Mouse (Mus musculus) intestine, embryonic 15.5 days (tissue): ENCODE measurements around the gene Fbxl8. TPM values are rescaled to one million over a fixed set of nuclear protein-coding genes. Genes with fewer than 3 reads are reported as not detected.

ENCODE experiments used
- ATAC-seq: fragments of 200-750 bp; cut with Nextera tagmentation; 2 replicates; pipeline ENCODE4 v1.8.0; 2017; ENCODE audit warnings: moderate TSS enrichment, moderate library complexity
- H3K27ac ChIP-seq: fragments of 300-500 bp; sonication (generic); 2 replicates; pipeline ENCODE4 v1.5.1; 2015; ENCODE audit warnings: mild to moderate bottlenecking, inconsistent platforms
- H3K27me3 ChIP-seq: fragments of 300-500 bp; sonication (generic); replicated peaks from 2 replicates; pipeline ENCODE4 v1.6.1; 2015; ENCODE audit warnings: inconsistent platforms
- H3K36me3 ChIP-seq: fragments of 300-500 bp; sonication (generic); 2 replicates; pipeline ENCODE4 v1.6.1; 2015; ENCODE audit warnings: inconsistent platforms
- H3K4me1 ChIP-seq: fragments of 300-500 bp; sonication (generic); replicated peaks from 2 replicates; pipeline ENCODE4 v1.6.1; 2015; ENCODE audit warnings: inconsistent platforms
- H3K4me2 ChIP-seq: fragments of 300-500 bp; sonication (generic); replicated peaks from 2 replicates; pipeline ENCODE4 v1.6.1; 2015; ENCODE audit warnings: mild to moderate bottlenecking, inconsistent platforms
- H3K4me3 ChIP-seq: fragments of 300-500 bp; sonication (generic); replicated peaks from 2 replicates; pipeline ENCODE4 v1.5.1; 2015; ENCODE audit warnings: inconsistent platforms
- H3K9ac ChIP-seq: fragments of 300-500 bp; sonication (generic); 2 replicates; pipeline ENCODE4 v1.6.1; 2015; ENCODE audit warnings: inconsistent platforms
- H3K9me3 ChIP-seq: fragments of 300-500 bp; sonication (generic); 2 replicates; pipeline ENCODE4 v1.6.1; 2016; ENCODE audit warnings: inconsistent platforms
- WGBS: fragments of 180-500 bp; shearing (Covaris S2); methylation state at CpG from one replicate; pipeline ENCODE4 v1.1.7; 2015; 5-methylcytosine and 5-hydroxymethylcytosine counted together
- microRNA counts: library from miRNA; unstranded; fragments of <30 nt; microRNA quantifications from one replicate; lab custom pipeline; 2016
- polyA plus RNA-seq: library from polyadenylated mRNA; unstranded; fragments of >200 nt; fragmentation: Nextera tagmentation; extraction: Ambion mirVana; gene quantifications from 2 replicates; pipeline ENCODE4 v1.2.1, GENCODE M21; 2015

Gene Fbxl8
- polyA plus RNA-seq, 1 experiment from 2014 or later = 4.4 TPM

GRCm38 (mm10) chr8:105313622-105314402, 49.4 kb downstream of the Fbxl8 start:
- H3K9ac ChIP-seq = no peak overlapping the region
- WGBS = 86% methylated on average over 9 of the region's 9 CpGs
- H3K9me3 ChIP-seq = no peaks in the 10 kb centered on the region
- peaks cover 30% of the 10 kb centered on the region for H3K36me3 ChIP-seq
- no peak for ATAC-seq
- H3K27me3 ChIP-seq = no peaks in the 10 kb centered on the region
- H3K4me1 ChIP-seq = no peaks in the 10 kb centered on the region
- no peak overlapping the region for H3K4me3 ChIP-seq
- H3K4me2 ChIP-seq = no peak overlapping the region
- no peak overlapping the region for H3K27ac ChIP-seq

- no peaks in the 10 kb centered on the region for H3K9me3 ChIP-seq
- no peak overlapping the region for H3K4me3 ChIP-seq
- H3K27ac ChIP-seq = no peak overlapping the region
- H3K4me1 ChIP-seq = no peaks in the 10 kb centered on the region
- no peak for ATAC-seq
- H3K36me3 ChIP-seq = peaks cover 30% of the 10 kb centered on the region
- H3K27me3 ChIP-seq = no peaks in the 10 kb centered on the region
- H3K4me2 ChIP-seq = no peak overlapping the region
- no peak overlapping the region for H3K9ac ChIP-seq
- WGBS = 89% methylated on average over 18 of the region's 18 CpGs
Measured at GRCm38 (mm10) chr8:105315073-105315769, 50.8 kb downstream of the Fbxl8 start.

DNA sequence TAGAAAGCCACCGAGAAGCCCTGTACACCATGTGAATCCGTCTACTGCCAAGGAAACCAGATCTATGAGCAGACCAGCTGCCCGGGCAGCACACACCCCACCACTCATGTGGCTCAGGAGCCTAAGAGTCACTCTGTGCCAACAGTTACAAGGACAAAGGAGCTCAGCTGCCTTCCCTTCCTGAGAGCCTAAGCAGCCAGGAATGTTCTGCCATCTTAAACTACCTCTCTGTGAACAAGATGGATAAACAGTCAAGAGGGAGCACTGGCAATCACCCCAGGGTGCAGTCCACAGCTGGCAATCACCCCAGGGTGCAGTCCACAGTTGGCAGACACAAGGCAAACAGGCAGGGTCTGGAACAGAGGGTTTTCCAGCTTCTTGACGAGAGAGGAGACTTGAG, 53.5 kb downstream of the Fbxl8 start:
- no peaks in the 10 kb centered on the region for H3K9me3 ChIP-seq
- H3K27ac ChIP-seq = no peak overlapping the region
- no peak overlapping the region for H3K4me3 ChIP-seq
- H3K9ac ChIP-seq = no peak overlapping the region
- H3K4me2 ChIP-seq = no peak overlapping the region
- ATAC-seq = no peak
- H3K4me1 ChIP-seq = no peaks in the 10 kb centered on the region
- 84% methylated on average over 4 of the region's 4 CpGs for WGBS
- H3K27me3 ChIP-seq = no peaks in the 10 kb centered on the region
- H3K36me3 ChIP-seq = peaks cover 24% of the 10 kb centered on the region

GRCm38 (mm10) chr8:105318662-105319190, 54.3 kb downstream of the Fbxl8 start:
- ATAC-seq = no peak
- H3K9me3 ChIP-seq = no peaks in the 10 kb centered on the region
- H3K27ac ChIP-seq = no peak overlapping the region
- H3K27me3 ChIP-seq = no peaks in the 10 kb centered on the region
- WGBS = 83% methylated on average over 11 of the region's 11 CpGs
- no peak overlapping the region for H3K4me2 ChIP-seq
- H3K36me3 ChIP-seq = peaks cover 18% of the 10 kb centered on the region
- H3K4me3 ChIP-seq = no peak overlapping the region
- H3K4me1 ChIP-seq = no peaks in the 10 kb centered on the region
- no peak overlapping the region for H3K9ac ChIP-seq

MicroRNAs encoded within 50 kb of the gene (microRNA counts, 519-probe panel; counts per million panel counts)
- 1,832 counts per million, percentile 38 among the panel's probes with 10 or more counts for microRNA mmu-miR-328 (lab: Ali Mortazavi, UCI)

Other genes starting within 250 kb of the Fbxl8 start
- not detected in 2 replicates for gene Ces3a, start 216.0 kb upstream of the Fbxl8 start, polyA plus RNA-seq
- not detected in 2 replicates for gene Ces3b, start 180.9 kb upstream of the Fbxl8 start, polyA plus RNA-seq
- gene Ces4a, start 132.8 kb upstream of the Fbxl8 start, polyA plus RNA-seq = not detected in 2 replicates
- gene Cbfb, start 94.0 kb upstream of the Fbxl8 start, polyA plus RNA-seq = 38.8 and 47.1 TPM in 2 replicates
- 20.6 and 21.8 TPM in 2 replicates for gene D230025D16Rik, start 39.5 kb upstream of the Fbxl8 start, polyA plus RNA-seq
- gene B3gnt9, start 9.5 kb upstream of the Fbxl8 start, polyA plus RNA-seq = 18.8 and 19.5 TPM in 2 replicates
- gene Tradd, start within 50 bp of the Fbxl8 start, polyA plus RNA-seq = 36.7 and 39.2 TPM in 2 replicates
- gene Hsf4, start 5.2 kb downstream of the Fbxl8 start, polyA plus RNA-seq = 0.10 and 0.11 TPM in 2 replicates
- gene Nol3, start 11.5 kb downstream of the Fbxl8 start, polyA plus RNA-seq = 1.0 and 1.2 TPM in 2 replicates
- 8.3 and 8.6 TPM in 2 replicates for gene 4931428F04Rik, start 25.2 kb downstream of the Fbxl8 start, polyA plus RNA-seq
- gene Exoc3l, start 31.5 kb downstream of the Fbxl8 start, polyA plus RNA-seq = 8.0 and 8.7 TPM in 2 replicates
- 84.9 and 90.4 TPM in 2 replicates for gene E2f4, start 33.0 kb downstream of the Fbxl8 start, polyA plus RNA-seq
- 18.3 and 21.2 TPM in 2 replicates for gene Elmo3, start 41.0 kb downstream of the Fbxl8 start, polyA plus RNA-seq
- 1.3 and 2.3 TPM in 2 replicates for gene Lrrc29, start 61.6 kb downstream of the Fbxl8 start, polyA plus RNA-seq
- gene Tmem208, start 61.7 kb downstream of the Fbxl8 start, polyA plus RNA-seq = 128 and 151 TPM in 2 replicates
- gene Fhod1, start 83.3 kb downstream of the Fbxl8 start, polyA plus RNA-seq = 1.3 and 1.9 TPM in 2 replicates
- gene Slc9a5, start 84.2 kb downstream of the Fbxl8 start, polyA plus RNA-seq = 1.4 and 1.7 TPM in 2 replicates
- 0.10 and 0.27 TPM in 2 replicates for gene Plekhg4, start 108.6 kb downstream of the Fbxl8 start, polyA plus RNA-seq
- gene Kctd19, start 148.9 kb downstream of the Fbxl8 start, polyA plus RNA-seq = 0.05 TPM in 1 of 2 replicates, not detected in the other
- gene Lrrc36, start 148.9 kb downstream of the Fbxl8 start, polyA plus RNA-seq = 0.24 and 0.26 TPM in 2 replicates
- gene Tppp3, start 206.9 kb downstream of the Fbxl8 start, polyA plus RNA-seq = 38.1 and 39.3 TPM in 2 replicates
- gene Zdhhc1, start 232.3 kb downstream of the Fbxl8 start, polyA plus RNA-seq = 20.1 and 22.6 TPM in 2 replicates